Mouse (Mus musculus): ENCODE data around the gene Gm20388.
A peak's percentile ranks its signal among the peaks of the same experiment; 100 is the strongest.

Gm20388 gene

DNA sequence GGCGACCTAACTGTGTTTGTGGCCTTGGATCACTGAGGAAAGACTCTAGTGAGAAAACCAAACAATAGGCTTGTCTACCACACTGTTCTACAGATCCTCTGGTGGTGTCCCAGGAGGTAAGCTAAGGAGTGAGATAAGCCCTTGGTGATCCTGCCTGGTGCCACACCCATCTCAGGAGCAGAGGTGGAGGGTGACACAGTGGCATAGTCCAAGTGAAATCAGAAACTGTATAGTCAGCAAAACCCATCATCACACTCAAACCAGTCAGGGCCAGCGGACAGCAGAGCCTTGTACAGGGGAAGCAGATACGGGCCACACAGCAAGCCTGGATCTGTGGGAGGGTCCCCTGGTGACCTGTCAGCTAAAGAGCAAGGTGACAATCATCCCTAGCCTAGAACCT lies 1454.5 kb downstream of the Gm20388 start:
- DNase-seq (ENCODE audit: low spot score), result no peak

DNA sequence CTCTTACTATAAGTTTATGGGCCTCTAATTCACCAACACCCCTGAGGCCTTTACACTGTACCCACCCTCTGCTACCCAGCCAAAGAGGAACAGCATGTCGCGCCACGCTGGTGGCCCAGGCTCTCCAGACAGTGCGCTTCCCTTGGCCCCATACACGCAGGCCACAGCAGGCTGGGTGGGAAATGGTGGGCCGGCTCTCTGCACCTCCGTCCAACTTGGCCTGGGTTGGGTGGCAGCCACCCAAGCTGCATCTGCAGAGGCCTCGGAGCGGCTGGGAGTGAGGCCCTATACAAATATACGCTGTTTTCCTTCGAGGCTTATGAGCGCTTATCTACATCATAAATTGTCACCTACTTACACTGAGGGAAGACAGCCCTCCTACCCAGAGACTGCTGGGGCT lies 1456.0 kb downstream of the Gm20388 start:
- no peak for DNase-seq (ENCODE audit: low spot score)

DNA sequence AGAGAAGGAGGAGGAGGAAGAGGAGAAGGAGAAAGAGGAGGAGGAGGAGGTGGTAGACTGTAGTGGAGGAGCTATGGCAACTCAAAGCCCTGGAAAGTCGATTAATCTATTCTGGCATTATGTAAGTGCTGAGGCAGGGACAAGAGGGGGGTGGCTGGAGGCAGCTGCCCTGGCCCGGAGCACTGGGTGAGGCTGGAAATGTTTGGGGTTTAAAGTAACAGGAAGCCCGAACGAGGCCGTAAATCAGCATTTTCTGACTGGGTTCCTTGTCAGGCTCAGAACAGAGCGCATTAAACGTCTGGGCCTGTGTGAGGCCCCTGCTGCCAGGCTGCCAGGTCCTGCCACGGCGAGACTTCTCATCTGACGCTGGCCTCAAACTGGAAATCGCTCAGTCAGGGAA lies 1458.2 kb downstream of the Gm20388 start:
- DNase-seq (ENCODE audit: low spot score), result no peak

DNA sequence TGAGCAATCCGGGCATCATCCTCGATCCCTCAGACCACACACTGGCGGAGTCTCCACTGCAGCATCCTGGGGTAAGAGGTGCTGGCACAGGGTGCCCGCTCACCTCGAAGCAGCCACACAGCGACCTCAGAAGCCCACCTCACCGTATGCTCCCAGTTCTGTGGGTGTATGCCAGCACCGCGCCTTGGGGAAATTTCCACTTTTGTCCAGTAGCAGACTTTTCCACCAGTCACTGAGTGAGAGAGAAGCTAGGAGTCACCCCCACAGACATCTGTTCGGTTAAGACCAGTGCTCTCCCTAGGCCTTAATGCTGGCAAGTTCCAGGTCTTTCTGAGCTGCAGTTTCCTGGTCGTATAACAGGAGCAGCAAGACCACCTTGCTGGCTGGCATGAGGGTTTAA lies 1458.7 kb downstream of the Gm20388 start:
- DNase-seq (ENCODE audit: low spot score), result no peak

DNA sequence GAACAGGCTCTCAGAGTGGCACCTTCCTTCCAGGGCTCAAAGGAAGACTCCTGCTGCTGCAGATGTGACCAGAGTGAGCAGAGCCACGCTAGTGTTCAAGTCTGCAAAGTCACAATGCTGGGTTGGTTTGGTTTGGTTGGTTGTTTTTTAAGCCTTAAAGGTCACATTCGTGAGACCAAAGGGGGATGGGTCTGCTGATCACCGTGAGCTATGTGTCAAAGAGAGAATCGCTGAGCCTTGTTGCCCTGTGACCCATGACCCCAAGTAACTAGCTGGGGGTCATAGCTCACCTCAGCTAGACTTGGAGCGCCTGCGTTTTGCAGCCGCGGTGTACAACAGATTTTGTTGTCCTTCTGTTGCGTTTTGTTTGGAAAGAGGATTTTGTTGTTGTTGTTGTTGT lies 1460.6 kb downstream of the Gm20388 start:
- DNase-seq (ENCODE audit: low spot score), result no peak

DNA sequence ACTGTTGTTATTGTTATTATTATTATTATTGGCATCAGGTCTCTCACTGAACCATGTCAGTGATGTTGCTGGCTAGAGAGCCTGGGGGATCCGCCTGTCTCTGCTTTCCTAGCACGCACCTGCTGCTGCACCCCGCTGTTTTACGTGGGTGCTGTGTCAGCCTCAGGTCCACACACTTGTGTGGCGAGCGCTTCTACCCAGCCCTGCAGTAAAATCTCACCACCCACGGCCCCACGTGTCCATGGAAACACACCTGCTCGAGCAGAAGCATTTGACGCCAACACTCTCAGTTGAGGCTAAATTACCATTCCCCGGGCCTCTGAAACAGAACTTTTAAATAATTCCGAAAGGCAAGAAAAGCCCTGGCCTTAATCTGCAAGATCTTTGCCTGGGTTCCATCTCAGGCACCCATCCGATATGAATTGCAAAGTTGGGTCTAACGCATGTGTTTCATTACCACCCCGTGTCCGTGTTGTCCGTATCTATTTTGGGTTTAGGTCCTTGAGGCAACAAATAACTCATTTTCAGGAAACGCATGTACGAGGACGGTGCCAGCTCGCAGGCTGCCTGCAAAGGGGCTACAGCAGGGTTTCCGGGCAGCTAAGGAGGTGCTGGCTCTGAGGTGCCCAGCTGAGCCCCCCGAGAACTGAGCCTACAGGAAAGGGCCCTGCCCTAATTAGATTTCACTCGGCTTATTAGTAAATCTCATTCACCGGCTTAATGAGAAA lies 1461.4 kb downstream of the Gm20388 start:
- no peak for DNase-seq (ENCODE audit: low spot score)

DNA sequence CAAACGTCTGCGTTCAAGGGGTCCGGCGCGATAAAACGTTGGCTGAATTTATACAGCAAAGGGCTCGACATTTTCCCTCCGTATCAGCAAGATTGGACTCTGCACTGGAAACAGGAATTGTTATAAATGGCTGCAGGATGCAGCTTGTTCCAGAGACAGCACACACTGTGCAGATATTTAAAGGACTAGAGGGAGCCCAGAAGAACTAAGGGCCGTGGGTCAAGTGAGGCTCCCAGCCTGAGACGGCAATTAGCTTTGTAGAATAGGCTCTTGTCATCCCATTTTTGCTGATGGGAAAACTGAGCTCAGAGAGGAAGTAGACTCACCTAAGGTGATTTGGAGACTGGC lies 1462.0 kb downstream of the Gm20388 start:
- DNase-seq (ENCODE audit: low spot score), result no peak

DNA sequence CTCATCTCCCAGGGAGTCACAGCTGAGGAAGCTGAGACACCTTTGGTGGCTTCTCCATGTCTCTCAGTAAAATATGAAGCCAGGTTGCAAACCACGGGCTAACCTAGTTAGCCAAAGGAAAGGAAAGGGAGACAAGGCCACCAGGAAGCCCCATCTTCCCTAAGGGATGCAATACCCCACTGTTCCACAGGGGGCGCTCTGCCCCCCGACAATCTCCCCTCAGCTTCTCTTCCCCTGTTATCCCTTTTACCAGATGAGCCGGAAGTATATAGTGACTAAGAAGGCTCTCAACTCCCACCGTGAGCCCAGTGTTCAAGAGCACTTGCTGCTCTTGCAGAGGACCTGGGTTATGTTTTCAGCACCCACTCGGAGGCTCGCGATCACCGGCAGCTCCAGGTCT lies 1463.6 kb downstream of the Gm20388 start:
- no peak for DNase-seq (ENCODE audit: low spot score)

DNA sequence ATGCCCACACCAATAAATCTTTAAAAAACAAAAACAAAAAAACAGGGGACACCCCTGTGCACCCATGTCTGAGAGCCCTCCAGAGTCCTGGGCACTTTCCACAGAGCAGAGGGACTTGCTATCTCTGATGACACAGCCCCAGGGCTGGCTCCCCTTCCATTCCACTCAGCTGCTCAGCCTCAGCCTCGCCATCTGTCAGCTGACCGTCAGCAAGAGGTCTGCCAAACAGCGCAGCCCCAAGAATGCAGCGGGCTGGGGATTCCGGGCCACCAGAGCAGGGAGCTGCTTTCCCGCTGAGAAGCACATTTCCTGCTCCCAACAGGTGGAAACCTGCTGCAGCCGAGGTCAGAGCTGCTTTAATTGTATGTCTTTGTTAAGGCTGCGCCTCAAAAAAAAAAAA lies 1464.1 kb downstream of the Gm20388 start:
- no peak for DNase-seq (ENCODE audit: low spot score)

DNA sequence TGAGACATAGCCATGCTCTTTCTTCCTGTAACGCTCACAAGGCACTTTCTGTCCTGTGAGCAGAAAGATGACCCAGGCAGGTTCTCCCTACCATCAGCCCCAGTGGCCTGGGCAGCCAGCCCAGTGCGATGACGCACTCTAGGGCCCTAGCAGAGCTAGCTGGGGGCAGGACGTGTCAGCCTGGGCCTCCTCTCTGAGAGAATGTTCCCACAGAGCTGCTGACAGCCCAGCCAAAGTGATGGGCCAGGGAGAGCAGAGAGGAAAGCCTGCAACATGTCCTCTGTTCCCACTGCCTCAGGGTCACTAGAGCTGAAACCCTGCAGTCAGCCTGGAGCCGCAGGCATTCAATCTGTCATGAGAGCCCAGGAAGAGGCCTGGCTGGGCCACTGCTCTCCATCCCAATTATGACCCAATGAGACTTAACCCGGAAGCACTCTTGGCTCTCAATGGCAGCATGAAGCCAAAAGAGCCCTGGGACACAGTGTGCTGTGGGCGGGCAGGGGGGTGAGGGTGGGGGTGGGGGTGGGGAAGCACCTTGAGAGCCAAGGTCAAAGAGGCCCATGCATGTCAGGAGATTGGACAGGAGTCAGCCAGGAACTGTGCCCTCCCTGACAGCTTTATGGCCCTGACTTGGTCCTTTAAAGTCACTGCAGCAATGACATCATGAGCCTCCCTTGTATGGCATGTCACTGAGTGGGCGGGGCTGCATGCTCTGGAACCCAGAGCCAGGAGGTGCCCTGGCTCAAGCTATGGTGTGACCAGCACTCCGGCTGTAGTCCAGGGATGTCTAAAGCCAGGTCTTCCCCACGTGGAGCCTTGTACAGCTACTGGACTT lies 1465.7 kb downstream of the Gm20388 start:
- DNase-seq (ENCODE audit: low spot score), result peak; percentile 21

DNA sequence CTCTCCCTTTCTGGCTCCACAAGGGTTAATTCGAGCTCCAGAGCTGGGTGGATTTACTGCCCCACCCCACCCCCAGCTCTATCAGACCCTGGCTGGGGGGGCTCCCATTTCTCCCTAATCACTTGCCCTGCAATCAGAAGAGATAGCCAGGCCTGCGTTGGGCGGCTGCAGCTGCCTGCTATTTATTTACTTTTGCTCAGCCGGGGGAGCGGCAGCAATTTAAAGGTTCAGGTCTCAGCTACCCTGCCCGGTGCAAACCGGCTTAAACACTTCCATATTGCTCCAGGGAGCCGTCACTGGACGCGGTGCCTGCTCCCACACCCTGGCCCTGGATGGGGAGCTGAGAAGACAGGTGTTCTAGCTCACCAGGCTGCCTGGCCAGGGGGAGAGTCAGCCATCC lies 1467.0 kb downstream of the Gm20388 start:
- no peak for DNase-seq (ENCODE audit: low spot score)

DNA sequence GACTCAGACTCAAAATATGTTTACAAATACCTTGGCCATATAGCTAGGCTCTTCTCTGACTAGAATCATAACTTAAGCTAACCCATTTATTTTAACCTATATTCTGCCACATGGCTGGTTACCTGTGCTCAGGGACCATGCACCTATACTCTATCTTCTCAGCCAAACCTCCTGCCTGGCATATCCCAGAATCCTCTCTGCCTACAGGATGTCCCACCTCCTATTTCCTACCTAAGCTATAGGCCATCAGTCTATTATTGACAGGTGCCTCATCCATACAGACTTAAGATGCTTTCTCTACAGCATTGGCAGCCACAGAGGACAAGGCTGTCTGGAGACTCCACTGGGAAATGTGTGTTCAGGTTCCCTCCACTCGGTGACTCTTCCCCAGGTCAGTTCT lies 1468.7 kb downstream of the Gm20388 start:
- DNase-seq (ENCODE audit: low spot score), result no peak

DNA sequence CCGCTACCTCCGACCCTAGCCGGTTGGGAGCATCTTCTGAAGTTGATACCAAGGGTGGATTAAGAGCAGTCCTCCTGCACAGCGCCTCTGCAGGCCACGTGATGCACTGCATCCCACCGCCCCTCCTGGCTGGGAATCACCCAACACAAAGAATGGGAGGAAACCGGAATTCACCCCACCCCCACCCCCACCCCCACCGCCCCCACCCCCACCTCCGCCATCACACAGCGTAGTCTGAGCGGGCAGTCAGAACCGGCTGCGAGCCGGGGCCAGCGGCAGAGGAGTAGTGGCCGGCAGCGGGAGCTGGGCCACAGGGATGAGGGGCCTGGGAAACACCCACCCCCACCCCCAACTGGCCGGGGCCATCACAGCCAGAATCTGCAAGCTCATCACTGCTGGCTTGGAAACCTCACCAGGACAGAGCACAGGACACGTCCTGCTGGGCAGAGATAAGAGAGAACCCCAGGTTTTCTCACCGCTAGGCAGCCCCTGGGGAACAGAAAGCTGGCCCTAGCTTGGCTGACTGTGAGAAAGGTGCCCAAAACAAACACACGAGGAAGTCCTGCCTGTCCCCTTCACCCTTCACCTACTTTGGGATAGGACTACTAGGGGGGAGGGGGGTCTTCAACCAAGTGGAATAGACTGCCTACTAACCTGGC lies 1472.1 kb downstream of the Gm20388 start:
- DNase-seq (ENCODE audit: low spot score), result peak; percentile 55

DNA sequence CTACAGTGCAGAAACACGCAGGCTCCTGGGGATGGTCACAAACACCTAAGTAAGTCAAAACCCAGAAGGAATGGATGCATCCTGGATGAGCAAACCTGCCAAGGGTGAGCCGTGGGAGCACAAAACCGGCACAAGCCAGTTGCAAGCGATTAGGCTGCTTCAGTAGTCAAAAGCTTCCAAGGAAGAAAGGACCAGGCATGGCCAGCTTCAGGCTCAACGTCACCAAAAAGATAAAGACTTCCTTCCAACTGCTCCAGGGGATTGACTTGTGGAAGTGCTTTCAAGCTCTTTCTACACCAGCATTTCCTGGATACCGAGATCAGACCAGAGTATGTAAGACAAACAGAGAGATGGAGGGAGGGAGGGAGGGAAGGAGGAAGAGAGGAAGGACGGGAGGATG lies 1474.9 kb downstream of the Gm20388 start:
- DNase-seq (ENCODE audit: low spot score), result no peak

DNA sequence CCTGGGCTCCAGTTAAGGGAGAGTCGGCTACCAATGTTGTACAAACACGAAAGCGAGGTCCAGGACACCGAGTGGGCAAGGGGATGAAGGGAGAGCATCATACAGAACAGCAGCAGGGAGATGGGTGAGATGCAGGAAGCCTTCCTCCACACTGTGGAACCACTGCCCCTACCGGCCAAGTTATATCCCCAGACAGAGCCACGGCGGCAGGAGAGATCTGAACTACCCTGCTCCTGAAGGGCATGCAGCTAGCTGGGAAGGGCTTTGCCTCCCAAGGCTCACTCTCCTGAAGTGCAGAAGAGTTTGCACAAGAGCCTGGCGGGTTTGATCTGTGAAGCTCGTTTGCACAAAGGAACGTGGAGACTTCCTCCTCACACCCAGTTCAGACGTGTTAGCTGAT lies 1480.0 kb downstream of the Gm20388 start:
- DNase-seq (ENCODE audit: low spot score), result peak; percentile 19

DNA sequence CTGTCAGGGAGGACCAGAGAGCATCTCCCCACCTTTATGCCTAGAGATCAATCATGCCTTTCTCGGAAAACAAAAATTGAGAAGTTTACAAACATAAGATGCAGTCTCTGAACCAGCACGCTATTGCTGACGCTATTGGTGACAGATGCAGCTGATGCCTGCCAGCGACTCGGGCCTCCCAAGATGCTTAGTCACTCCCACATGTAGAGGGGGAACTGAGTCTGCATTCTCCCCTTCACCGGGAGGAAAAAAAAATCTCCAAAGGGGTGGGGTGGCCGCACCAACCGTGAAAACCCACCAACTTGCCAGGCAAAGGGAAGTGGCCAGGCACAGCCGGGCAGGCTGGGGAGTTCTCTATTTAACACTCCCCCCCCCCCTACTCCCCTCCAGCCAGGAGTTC lies 1480.6 kb downstream of the Gm20388 start:
- no peak for DNase-seq (ENCODE audit: low spot score)

DNA sequence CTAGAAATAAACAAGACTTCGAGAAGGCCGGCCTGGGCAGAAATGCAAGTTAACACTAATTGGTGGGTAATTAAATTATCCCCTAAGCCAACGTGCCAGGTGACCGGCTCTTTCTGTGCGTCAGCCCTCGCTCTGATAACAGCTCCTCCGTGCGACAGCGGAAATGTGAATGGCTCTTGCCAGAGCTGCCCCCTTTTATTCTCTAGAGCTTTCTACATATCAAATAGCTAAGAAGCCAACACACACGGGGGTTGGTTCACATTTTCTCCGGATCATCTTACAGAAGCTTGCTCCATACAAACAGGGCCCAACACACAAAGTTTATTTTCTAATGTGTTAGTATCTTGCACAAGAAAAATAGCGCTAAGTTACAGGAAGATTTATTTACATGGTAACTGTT lies 1481.1 kb downstream of the Gm20388 start:
- no peak for DNase-seq (ENCODE audit: low spot score)

DNA sequence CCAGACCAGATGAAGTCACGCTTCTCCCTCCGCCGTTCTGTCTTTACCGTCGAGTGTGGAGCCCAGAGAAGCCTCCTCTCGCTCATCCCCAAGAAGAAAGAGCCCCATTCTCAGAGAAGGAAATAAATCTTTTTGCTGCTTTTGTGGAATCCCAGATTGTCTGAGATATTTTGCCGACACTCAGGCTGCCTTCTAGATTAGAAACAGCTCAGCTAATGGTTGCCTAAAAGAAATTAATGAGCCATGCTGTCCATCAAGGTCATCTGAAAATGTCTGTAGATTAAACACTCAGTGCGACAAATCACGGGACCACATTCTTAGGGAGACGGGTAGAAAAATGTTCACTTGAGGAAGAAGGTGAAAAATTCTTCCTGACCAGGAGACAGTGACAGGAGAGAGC lies 1481.8 kb downstream of the Gm20388 start:
- DNase-seq (ENCODE audit: low spot score), result no peak

DNA sequence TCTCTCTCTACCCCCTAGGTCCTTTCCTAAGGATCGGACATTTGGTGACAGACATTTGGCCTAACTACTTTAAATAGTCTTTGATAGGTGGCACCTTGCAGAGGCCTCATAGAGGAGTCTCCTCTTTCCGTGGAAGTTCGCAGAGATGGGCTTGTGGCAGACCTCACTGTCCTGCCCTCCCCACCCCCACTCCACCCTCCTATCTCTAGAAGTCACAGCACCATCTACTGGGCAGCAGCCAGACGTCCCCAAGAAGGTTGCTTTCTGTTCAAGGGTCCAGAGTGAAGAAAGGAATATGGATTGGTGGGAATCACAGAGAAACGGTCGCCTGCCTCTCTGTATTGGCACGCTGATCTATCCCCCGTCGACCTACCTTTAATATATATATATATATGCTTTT lies 1482.5 kb downstream of the Gm20388 start:
- peak; percentile 26 for DNase-seq (ENCODE audit: low spot score)

DNA sequence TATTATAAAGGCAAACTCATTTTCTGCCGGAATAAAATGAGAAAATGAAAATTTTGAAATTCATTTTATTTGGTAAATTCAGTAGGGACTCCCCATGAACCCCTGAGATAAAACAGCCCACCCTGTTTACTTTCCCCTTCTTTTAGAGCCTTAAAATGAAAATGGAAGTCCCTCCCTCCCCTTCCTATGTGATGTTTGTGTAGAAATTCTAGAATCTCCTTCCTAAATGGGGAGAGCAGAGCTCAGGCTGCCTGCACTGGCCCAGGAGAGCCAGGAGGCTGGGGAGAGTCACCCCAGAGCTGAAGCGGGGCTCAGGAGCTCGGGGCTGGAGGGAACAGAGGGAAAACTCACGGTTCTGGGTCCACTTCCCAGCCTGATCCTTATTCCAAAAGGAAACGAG lies 1484.0 kb downstream of the Gm20388 start:
- DNase-seq (ENCODE audit: low spot score), result no peak

DNA sequence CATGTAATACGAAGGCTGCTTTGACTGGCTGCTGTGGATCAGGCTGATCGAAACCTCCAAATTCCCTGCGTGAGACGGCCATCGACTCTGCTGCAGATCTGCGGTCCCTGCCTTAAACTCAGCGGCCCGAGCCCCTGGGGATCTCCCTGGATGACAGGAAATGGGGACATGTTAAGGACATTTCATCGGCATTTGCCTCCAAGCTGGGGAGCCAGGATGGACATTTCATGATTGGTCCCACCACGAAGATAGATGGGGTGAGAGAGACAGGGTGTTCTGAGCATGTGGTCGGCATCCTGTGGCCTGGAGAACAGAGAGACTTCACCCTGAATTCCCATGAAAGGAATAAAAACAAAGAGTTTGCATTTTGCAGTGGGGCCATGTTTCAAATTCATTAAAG lies 1484.7 kb downstream of the Gm20388 start:
- DNase-seq (ENCODE audit: low spot score), result no peak

DNA sequence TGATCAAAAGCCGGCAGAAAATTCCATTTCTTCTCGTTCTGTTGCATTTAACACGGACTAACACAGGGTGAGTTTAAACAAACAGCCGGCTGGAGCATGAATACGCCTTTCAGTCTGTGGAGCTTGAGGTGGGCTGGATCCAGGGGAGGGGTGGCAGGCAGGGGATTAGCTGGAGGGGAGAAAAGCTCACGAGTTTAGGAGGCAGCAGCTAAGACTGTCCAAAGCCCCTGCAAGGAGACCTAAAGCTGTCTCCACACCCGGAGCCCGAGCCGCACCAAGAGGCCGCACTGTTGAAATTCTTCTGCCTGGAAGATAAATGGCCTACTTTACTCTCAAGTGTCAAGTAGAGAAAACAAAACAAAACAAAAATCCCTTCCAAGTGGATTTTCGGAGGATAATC lies 1485.5 kb downstream of the Gm20388 start:
- DNase-seq (ENCODE audit: low spot score), result no peak

DNA sequence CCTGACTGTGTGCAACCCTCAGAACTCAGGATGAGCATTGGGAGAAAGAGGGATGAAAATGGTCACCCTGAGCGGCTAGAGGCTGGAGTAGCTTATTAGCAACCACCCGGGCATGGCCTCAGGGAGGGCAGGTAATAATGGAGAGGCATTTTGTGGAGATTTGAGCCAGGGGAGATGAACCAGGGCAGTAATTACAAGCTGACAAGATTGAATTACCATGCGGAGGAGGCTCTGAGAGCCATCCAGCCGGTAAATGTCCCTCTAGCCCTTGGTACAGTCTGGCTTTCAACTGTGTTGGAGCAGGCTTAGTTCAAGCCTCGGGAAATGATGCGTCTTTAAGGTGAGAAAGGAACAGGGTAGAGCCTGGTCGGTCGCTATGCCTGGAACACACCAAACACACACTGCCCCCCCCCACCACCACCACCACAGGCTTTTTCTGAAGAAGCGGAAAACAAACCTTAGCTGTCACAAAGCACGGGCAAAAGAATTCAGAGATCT lies 1486.6 kb downstream of the Gm20388 start:
- DNase-seq (ENCODE audit: low spot score), result no peak

Data from urinary bladder, postnatal 25 days (tissue).